Mouse (Mus musculus) liver, embryonic 14.5 days (tissue): ENCODE results near the gene Krcc1.

Source experiments
- CTCF ChIP-seq: IDR thresholded peaks from 2 replicates; pipeline ENCODE4 v1.5.1; 2016; ENCODE audit warnings: antibody characterized with exemption, low read depth, control low read depth
- EP300 ChIP-seq: IDR thresholded peaks from 2 replicates; pipeline ENCODE4 v1.6.1; 2016; ENCODE audit warnings: antibody characterized with exemption, low read depth

GRCm38 (mm10) chr6:71332236-71332965 is 60.9 kb downstream of the Krcc1 start:
- TF ChIP-seq CTCF (no peak), EP300 (no peak)
